Mouse (Mus musculus): Measurements from ENCODE around the gene Pheta2.
"Not testable (repeated sequence)": the region's sequence is repeated elsewhere in the genome, so short reads cannot be mapped to it uniquely, and the experiment has no call there.

The Pheta2 gene

GRCm38 (mm10) chr15:82372446-82372845 is 33.7 kb downstream of the Pheta2 start:
- DNase-seq, result no peak

GRCm38 (mm10) chr15:82372991-82373390 is 34.2 kb downstream of the Pheta2 start:
- peak in 1 of 2 experiments; percentile 1 for DNase-seq

GRCm38 (mm10) chr15:82374437-82374836 is 35.7 kb downstream of the Pheta2 start:
- DNase-seq, result no peak

GRCm38 (mm10) chr15:82375855-82376254 is 37.1 kb downstream of the Pheta2 start:
- no peak for DNase-seq

GRCm38 (mm10) chr15:82376393-82377138 is 37.8 kb downstream of the Pheta2 start:
- DNase-seq, result peak in 1 of 2 experiments; percentile 65

GRCm38 (mm10) chr15:82377701-82378100 is 39.0 kb downstream of the Pheta2 start:
- DNase-seq, result no peak

GRCm38 (mm10) chr15:82378261-82379180 is 39.8 kb downstream of the Pheta2 start:
- DNase-seq, result peak in 1 of 2 experiments; percentile 26

GRCm38 (mm10) chr15:82379511-82379870 is 40.7 kb downstream of the Pheta2 start:
- DNase-seq, result no peak

- peak; percentile 64 to 76 for DNase-seq
These were observed 41.4 kb downstream of the Pheta2 start, which contains the start of gene Cyp2d22 for GRCm38 (mm10) chr15:82379871-82380713. Gene Cyp2d22, minus strand, starts transcription at chr15:82380260.

GRCm38 (mm10) chr15:82380714-82381062 is 41.9 kb downstream of the Pheta2 start:
- DNase-seq, result peak in 1 of 2 experiments; percentile 12

- DNase-seq, result no peak
These were observed 43.7 kb downstream of the Pheta2 start for GRCm38 (mm10) chr15:82382441-82382840.

- no peak for DNase-seq
These were observed 47.0 kb downstream of the Pheta2 start for GRCm38 (mm10) chr15:82385729-82386128.

GRCm38 (mm10) chr15:82389916-82390315 is 51.2 kb downstream of the Pheta2 start:
- not testable (repeated sequence) for DNase-seq

GRCm38 (mm10) chr15:82393922-82394321 is 55.2 kb downstream of the Pheta2 start, which contains the start of gene Cyp2d11:
Gene Cyp2d11, minus strand, starts transcription at chr15:82394022.
- DNase-seq, result not testable (repeated sequence)
